Mouse (Mus musculus) MEL (cell line): Measurements from ENCODE around the gene Mmp11. TPM values are rescaled to one million over a fixed set of nuclear protein-coding genes. Genes with fewer than 3 reads are reported as not detected.

ENCODE experiments used
- DNase-seq: peaks from one replicate; pipeline ENCODE4 v3.0.0; 2011; ENCODE audit warnings: low read depth, low spot score
- H3K27ac ChIP-seq: 2 replicates; pipeline ENCODE4 v1.5.1; 2012; ENCODE audit warnings: low read depth, mild to moderate bottlenecking, control low read depth, low read length, moderate library complexity; ENCODE audit not compliant: control insufficient read depth
- H3K27me3 ChIP-seq, 2 experiments: fragments of 150-350 bp in 1 of 2; sonication (generic) in 1 of 2; 2 replicates each; pipeline ENCODE4 v1.6.1; 2012; ENCODE audit warnings: low read length in 2 of 2, mild to moderate bottlenecking in 2 of 2, improper control_type of control experiment in 1 of 2, moderate library complexity in 1 of 2; ENCODE audit not compliant: insufficient read depth in 2 of 2, control insufficient read depth in 1 of 2
- H3K36me3 ChIP-seq, 2 experiments: 2 replicates each; pipeline ENCODE4 v1.6.1; 2012 to 2014; ENCODE audit warnings: low read length in 2 of 2, improper control_type of control experiment in 1 of 2, inconsistent platforms in 1 of 2, mild to moderate bottlenecking in 1 of 2; ENCODE audit not compliant: insufficient read depth in 2 of 2, control insufficient read depth in 1 of 2
- H3K4me1 ChIP-seq, 2 experiments: fragments of 150-350 bp in 1 of 2; sonication (generic) in 1 of 2; 2 replicates each; pipeline ENCODE4 v1.6.1; 2012; ENCODE audit warnings: low read length in 2 of 2, improper control_type of control experiment in 1 of 2, mild to moderate bottlenecking in 1 of 2; ENCODE audit not compliant: insufficient read depth in 2 of 2, control insufficient read depth in 1 of 2
- H3K4me3 ChIP-seq, 2 experiments: fragments of 150-350 bp in 1 of 2; sonication (generic) in 1 of 2; 2 replicates each; pipeline ENCODE4 v1.5.1; 2012; ENCODE audit warnings: low read depth in 2 of 2, low read length in 2 of 2, mild to moderate bottlenecking in 2 of 2, moderate library complexity in 2 of 2, control low read depth in 1 of 2, improper control_type of control experiment in 1 of 2; ENCODE audit not compliant: control insufficient read depth in 1 of 2, insufficient read depth in 1 of 2
- H3K79me2 ChIP-seq: 2 replicates; pipeline ENCODE4 v1.6.1; 2012; ENCODE audit warnings: mild to moderate bottlenecking, low read length, moderate library complexity; ENCODE audit not compliant: control insufficient read depth, poor library complexity, insufficient read depth
- H3K9ac ChIP-seq: 2 replicates; pipeline ENCODE4 v1.6.1; 2012; ENCODE audit warnings: low read depth, mild to moderate bottlenecking, control low read depth, low read length, moderate library complexity; ENCODE audit not compliant: control insufficient read depth, poor library complexity, severe bottlenecking
- H3K9me3 ChIP-seq: fragments of 150-350 bp; sonication (generic); replicated peaks from 2 replicates; pipeline ENCODE4 v1.6.1; 2012; ENCODE audit warnings: mild to moderate bottlenecking, low read length, improper control_type of control experiment, moderate library complexity; ENCODE audit not compliant: insufficient read depth
- BHLHE40 ChIP-seq: IDR thresholded peaks from 2 replicates; pipeline ENCODE4 v1.6.1; 2012; ENCODE audit warnings: low read depth, mild to moderate bottlenecking, inconsistent platforms, low read length, improper control_type of control experiment, borderline replicate concordance
- CHD1 ChIP-seq: IDR thresholded peaks from 2 replicates; pipeline ENCODE4 v1.6.1; 2012; ENCODE audit warnings: low read depth, mild to moderate bottlenecking, inconsistent platforms, low read length, improper control_type of control experiment
- E2F4 ChIP-seq: IDR thresholded peaks from 2 replicates; pipeline ENCODE4 v1.6.1; 2011; ENCODE audit warnings: low read depth, low read length, improper control_type of control experiment, borderline replicate concordance
- EP300 ChIP-seq, 2 experiments: IDR thresholded peaks; 2 replicates each; pipeline ENCODE4 v1.6.1; 2011; ENCODE audit warnings: improper control_type of control experiment in 2 of 2, low read length in 2 of 2, low read depth in 1 of 2, mild to moderate bottlenecking in 1 of 2
- ETS1 ChIP-seq: IDR thresholded peaks from 2 replicates; pipeline ENCODE4 v1.6.1; 2012; ENCODE audit warnings: low read depth, mild to moderate bottlenecking, inconsistent platforms, low read length, improper control_type of control experiment, moderate library complexity
- HCFC1 ChIP-seq: IDR thresholded peaks from 2 replicates; pipeline ENCODE4 v1.6.1; 2012; ENCODE audit warnings: low read depth, mild to moderate bottlenecking, inconsistent platforms, low read length, improper control_type of control experiment, moderate library complexity
- MAFK ChIP-seq: IDR thresholded peaks from 2 replicates; pipeline ENCODE4 v1.6.1; 2011; ENCODE audit warnings: low read depth, mild to moderate bottlenecking, low read length, improper control_type of control experiment, borderline replicate concordance
- MAX ChIP-seq: IDR thresholded peaks from 2 replicates; pipeline ENCODE4 v1.6.1; 2011; ENCODE audit warnings: low read length, improper control_type of control experiment
- MAZ ChIP-seq: IDR thresholded peaks from 2 replicates; pipeline ENCODE4 v1.6.1; 2012; ENCODE audit warnings: low read depth, mild to moderate bottlenecking, inconsistent platforms, low read length, improper control_type of control experiment
- MYB ChIP-seq: IDR thresholded peaks from 2 replicates; pipeline ENCODE4 v1.6.1; 2011; ENCODE audit warnings: mild to moderate bottlenecking, low read depth, low read length, improper control_type of control experiment
- POLR2AphosphoS5 ChIP-seq: IDR thresholded peaks from 2 replicates; pipeline ENCODE4 v1.6.1; 2012; ENCODE audit warnings: low read depth, borderline replicate concordance, mild to moderate bottlenecking, inconsistent platforms, low read length, moderate library complexity, mixed read lengths
- RCOR1 ChIP-seq: IDR thresholded peaks from 2 replicates; pipeline ENCODE4 v1.6.1; 2012; ENCODE audit warnings: low read depth, mild to moderate bottlenecking, inconsistent platforms, low read length, improper control_type of control experiment
- SIN3A ChIP-seq: IDR thresholded peaks from 2 replicates; pipeline ENCODE4 v1.6.1; 2012; ENCODE audit warnings: low read length, improper control_type of control experiment, inconsistent platforms
- SMC3 ChIP-seq: IDR thresholded peaks from 2 replicates; pipeline ENCODE4 v1.6.1; 2011; ENCODE audit warnings: low read depth, low read length, improper control_type of control experiment
- TAL1 ChIP-seq: IDR thresholded peaks from 2 replicates; pipeline ENCODE4 v1.6.1; 2012; ENCODE audit warnings: mild to moderate bottlenecking, inconsistent platforms, low read length, moderate library complexity, mixed read lengths
- TBP ChIP-seq: IDR thresholded peaks from 2 replicates; pipeline ENCODE4 v1.8.0; 2011; ENCODE audit warnings: low read depth, low read length, improper control_type of control experiment
- USF1 ChIP-seq: IDR thresholded peaks from 2 replicates; pipeline ENCODE4 v1.6.1; 2014; ENCODE audit warnings: low read depth, mild to moderate bottlenecking, inconsistent platforms, low read length, improper control_type of control experiment, moderate library complexity
- ZC3H11A ChIP-seq: IDR thresholded peaks from 2 replicates; pipeline ENCODE4 v1.6.1; 2012; ENCODE audit warnings: low read depth, mild to moderate bottlenecking, inconsistent platforms, low read length, improper control_type of control experiment
- ZKSCAN1 ChIP-seq: IDR thresholded peaks from 2 replicates; pipeline ENCODE4 v1.6.1; 2012; ENCODE audit warnings: low read depth, mild to moderate bottlenecking, inconsistent platforms, low read length, improper control_type of control experiment, moderate library complexity
- ZNF384 ChIP-seq: IDR thresholded peaks from 2 replicates; pipeline ENCODE4 v1.6.1; 2012; ENCODE audit warnings: low read depth, mild to moderate bottlenecking, inconsistent platforms, low read length, improper control_type of control experiment
- polyA plus RNA-seq, 2 experiments: library from polyadenylated mRNA; stranded (reverse) in 1 of 2; unstranded in 1 of 2; fragments of >175 nt in 1 of 2; fragments of >200 nt in 1 of 2; gene quantifications; 2 replicates each; pipeline versions ENCODE4 v1.2.1 to v1.2.4; 2012; ENCODE audit warnings: low replicate concordance in 2 of 2, low read depth in 1 of 2; ENCODE audit not compliant: insufficient read length in 2 of 2, insufficient read depth in 1 of 2, missing spikeins in 1 of 2
- total RNA-seq: library from RNA; depleted of rRNA; stranded (reverse); fragments of 300-350 nt; gene quantifications from 2 replicates; pipeline ENCODE4 v1.2.3, GENCODE M21; 2012

Mmp11 gene
- total and polyA plus RNA-seq, 3 experiments: 1.3 to 5.9 TPM; not detected in 1

- Histone ChIP-seq H3K79me2 (no peaks in the 10 kb centered on the region), H3K27me3 (peaks cover 3 to 8% of the 10 kb centered on the region in 2 experiments; a peak in 3 of 4 replicates), H3K36me3 (no peaks in the 10 kb centered on the region), H3K9ac (no peak overlapping the region), H3K4me3 (no peak overlapping the region), H3K4me1 (no peaks in the 10 kb centered on the region), H3K27ac (no peak overlapping the region), H3K9me3 (no peaks in the 10 kb centered on the region)
- TF ChIP-seq HCFC1: no peak
- TF ChIP-seq ZKSCAN1: no peak
- TF ChIP-seq ZNF384: no peak
- no peak for TF ChIP-seq CHD1
- no peak for TF ChIP-seq POLR2AphosphoS5
- no peak for DNase-seq
These were observed 37.5 kb upstream of the Mmp11 start for GRCm38 (mm10) chr10:75973846-75974245.

DNA sequence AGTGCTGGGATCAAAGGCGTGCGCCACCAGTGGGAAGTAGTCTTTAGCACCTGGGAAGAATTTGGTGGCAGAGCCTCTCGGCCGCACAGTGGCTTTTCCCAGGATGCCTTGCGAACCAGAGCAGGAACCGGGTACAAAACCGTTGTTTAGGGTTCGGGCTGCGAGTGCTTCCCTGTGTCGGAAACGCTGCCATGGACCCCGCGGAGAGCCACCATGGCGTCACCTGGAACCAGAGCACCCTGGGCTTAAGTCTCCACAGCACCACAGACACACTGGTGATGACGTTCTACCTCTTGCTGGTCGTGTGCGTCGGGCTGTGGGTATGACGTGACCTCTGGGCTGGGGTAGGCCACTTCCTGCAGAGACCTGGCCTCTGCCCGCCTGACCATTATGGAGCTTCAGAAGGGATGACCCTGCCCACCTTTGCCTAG, 18.1 kb upstream of the Mmp11 start, which contains the start of gene Gm5134:
Gene Gm5134, plus strand, starts transcription at position 134 of the 431 bp plus-strand sequence.
- TF ChIP-seq ZC3H11A (no peak), HCFC1 (no peak), SIN3A (no peak), MYB (no peak), EP300 (IDR thresholded peaks at IDR 0.05; ENCODE audit: low read depth in 1 of 2, low read length in 2 of 2) (no peak), RCOR1 (no peak), POLR2AphosphoS5 (no peak), MAFK (no peak), BHLHE40 (no peak), TAL1 (no peak), USF1 (no peak), TBP (no peak), ETS1 (no peak), MAX (no peak), E2F4 (no peak), SMC3 (no peak), ZNF384 (no peak), MAZ (no peak)
- H3K9me3 ChIP-seq: no peaks in the 10 kb centered on the region
- no peak for DNase-seq
- no peak within 1 kb of the TSS for H3K27ac ChIP-seq
- no peak within 1 kb of the TSS for H3K4me3 ChIP-seq
- H3K79me2 ChIP-seq: no peaks in the 10 kb centered on the region
- H3K27me3 ChIP-seq: peaks cover 6 to 14% of the 10 kb centered on the region in 2 experiments
- no peak within 1 kb of the TSS for H3K9ac ChIP-seq
- H3K4me1 ChIP-seq: no peaks in the 10 kb centered on the region; a peak in 1 of 4 replicates
- H3K36me3 ChIP-seq: peaks cover 0 to 2% of the 10 kb centered on the region in 2 experiments; a peak in 2 of 4 replicates
